Mouse (Mus musculus): ENCODE data around the gene Kirrel. TPM values are rescaled to one million over a fixed set of nuclear protein-coding genes. Genes with fewer than 3 reads are reported as not detected.

Gene Kirrel
- polyA plus RNA-seq, 2 experiments = 0.37 to 0.79 TPM

DNA sequence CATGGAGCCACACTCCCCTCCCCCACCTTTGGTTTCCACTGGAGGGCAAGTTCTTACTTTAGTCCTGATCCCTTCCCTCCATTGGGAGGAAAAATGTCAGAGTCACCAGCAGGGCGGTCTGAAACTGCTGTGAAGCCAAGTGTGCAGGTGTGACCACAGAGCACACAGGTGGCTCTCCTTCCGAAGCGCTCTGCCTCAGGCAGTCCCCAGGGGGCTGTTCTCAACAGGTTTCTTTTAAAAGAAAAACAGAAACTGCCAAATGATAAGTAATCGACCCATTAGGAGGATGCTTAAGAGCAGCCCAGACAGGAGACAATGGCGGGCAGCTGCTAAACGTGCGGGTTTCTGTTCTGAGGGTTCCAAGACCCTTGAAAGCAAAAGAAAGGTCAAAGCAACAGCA is 37.8 kb downstream of the Kirrel start:
- Histone ChIP-seq H3K4me1 (replicated peaks; ENCODE audit: control insufficient read depth in 2 of 2, insufficient read depth in 2 of 2, low read length in 1 of 2) (peaks cover 0 to 2% of the 10 kb centered on the region in 2 experiments; a peak in 1 of 4 replicates), H3K27ac (no peak overlapping the region), H3K9ac (replicated peaks) (no peak overlapping the region), H3K27me3 (ENCODE audit: control insufficient read depth, insufficient read depth, low read length) (no peaks in the 10 kb centered on the region), H3K4me3 (ENCODE audit: insufficient read depth in 1 of 2, low read depth in 2 of 2, low read length in 2 of 2) (no peak overlapping the region), H3K4me2 (ENCODE audit: low read depth) (no peak overlapping the region), H3K9me3 (ENCODE audit: control insufficient read depth, low read length) (no peaks in the 10 kb centered on the region), H3K36me3 (replicated peaks; ENCODE audit: control insufficient read depth, insufficient read depth, low read depth) (no peaks in the 10 kb centered on the region)
- ATAC-seq (ENCODE audit: insufficient read depth) (no peak), DNase-seq (ENCODE audit: low read depth in 3 of 3, low spot score in 3 of 3) (no peak)
- 64% methylated on average over 7 of the region's 7 CpGs for WGBS (ENCODE audit: insufficient replicate concordance)
- no peak for TF ChIP-seq CTCF (IDR thresholded peaks at IDR 0.05; ENCODE audit: low read depth)
- TF ChIP-seq EP300 (IDR thresholded peaks at IDR 0.05; ENCODE audit: low read depth) = no peak

DNA sequence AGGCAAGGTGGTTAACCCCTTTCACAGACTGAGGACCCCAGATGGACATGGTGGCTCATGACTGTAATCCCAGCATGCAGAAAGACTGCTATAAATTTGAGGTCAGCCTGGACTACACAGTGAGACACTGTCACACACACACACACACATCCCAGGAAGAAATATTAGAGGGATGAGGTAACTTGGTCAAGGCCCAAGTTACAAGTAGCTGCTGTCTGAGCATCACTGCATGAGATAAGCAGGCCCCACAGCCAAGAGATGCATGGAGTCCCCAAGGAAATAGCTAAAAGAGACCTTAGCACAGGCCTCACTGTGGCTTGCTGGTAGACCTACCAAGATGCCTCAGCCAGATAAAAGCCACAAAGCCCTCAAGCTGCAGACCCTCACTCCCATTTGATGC is 39.6 kb downstream of the Kirrel start:
- H3K36me3 ChIP-seq (replicated peaks; ENCODE audit: control insufficient read depth, insufficient read depth, low read depth) = no peaks in the 10 kb centered on the region
- no peak overlapping the region for H3K9ac ChIP-seq (replicated peaks)
- H3K4me2 ChIP-seq (ENCODE audit: low read depth) = no peak overlapping the region
- no peak overlapping the region for H3K4me3 ChIP-seq (ENCODE audit: insufficient read depth in 1 of 2, low read depth in 2 of 2, low read length in 2 of 2)
- ATAC-seq (ENCODE audit: insufficient read depth) (no peak), DNase-seq (ENCODE audit: low read depth in 3 of 3, low spot score in 3 of 3) (no peak)
- TF ChIP-seq CTCF (IDR thresholded peaks at IDR 0.05; ENCODE audit: low read depth) (no peak), EP300 (IDR thresholded peaks at IDR 0.05; ENCODE audit: low read depth) (no peak)
- no peaks in the 10 kb centered on the region for H3K27me3 ChIP-seq (ENCODE audit: control insufficient read depth, insufficient read depth, low read length)
- H3K4me1 ChIP-seq (replicated peaks; ENCODE audit: control insufficient read depth in 2 of 2, insufficient read depth in 2 of 2, low read length in 1 of 2) = peaks cover 0 to 7% of the 10 kb centered on the region in 2 experiments; a peak in 1 of 4 replicates
- no peaks in the 10 kb centered on the region for H3K9me3 ChIP-seq (ENCODE audit: control insufficient read depth, low read length)
- no peak overlapping the region for H3K27ac ChIP-seq

DNA sequence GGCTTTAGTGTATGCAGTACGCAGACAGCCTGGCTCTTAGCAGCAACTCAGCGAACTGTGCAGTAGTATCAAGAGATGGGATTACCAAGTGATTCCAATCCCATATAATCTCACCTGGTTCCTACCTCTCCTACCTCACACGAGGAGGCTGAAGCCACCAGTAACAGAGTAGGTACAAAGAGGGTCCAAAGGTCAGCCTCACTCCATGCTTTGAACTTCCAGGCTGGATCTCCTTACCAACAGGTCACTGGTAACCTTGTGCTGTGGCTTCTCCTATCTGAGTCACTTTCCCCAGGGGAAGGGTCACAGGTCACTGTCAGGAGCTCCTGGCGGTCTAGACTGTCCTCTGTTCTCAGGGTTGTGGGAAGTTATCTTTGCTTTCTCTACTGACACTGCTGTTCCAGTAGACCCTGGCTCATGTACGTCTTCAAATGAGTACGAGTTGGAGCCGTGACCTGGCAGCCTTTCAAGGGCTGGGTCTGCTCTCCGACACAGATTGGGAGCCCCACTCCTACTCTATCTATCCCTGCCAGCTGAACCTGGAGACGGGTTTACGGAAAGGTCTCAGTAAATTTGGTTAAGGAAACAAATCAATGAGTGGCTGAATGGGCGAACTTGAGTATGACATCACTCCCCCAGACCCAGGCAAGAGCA is 42.7 kb downstream of the Kirrel start:
- ATAC-seq (ENCODE audit: insufficient read depth) = no peak
- Histone ChIP-seq H3K36me3 (replicated peaks; ENCODE audit: control insufficient read depth, insufficient read depth, low read depth) (no peaks in the 10 kb centered on the region), H3K27ac (no peak overlapping the region), H3K27me3 (ENCODE audit: control insufficient read depth, insufficient read depth, low read length) (no peaks in the 10 kb centered on the region), H3K9ac (replicated peaks) (no peak overlapping the region), H3K9me3 (ENCODE audit: control insufficient read depth, low read length) (no peaks in the 10 kb centered on the region), H3K4me3 (ENCODE audit: insufficient read depth in 1 of 2, low read depth in 2 of 2, low read length in 2 of 2) (no peak overlapping the region), H3K4me1 (replicated peaks; ENCODE audit: control insufficient read depth in 2 of 2, insufficient read depth in 2 of 2, low read length in 1 of 2) (peaks cover 0 to 7% of the 10 kb centered on the region in 2 experiments; a peak in 1 of 4 replicates), H3K4me2 (ENCODE audit: low read depth) (no peak overlapping the region)
- DNase-seq (ENCODE audit: low read depth in 3 of 3, low spot score in 3 of 3) = no peak
- WGBS (ENCODE audit: insufficient replicate concordance) = 43% methylated on average over 11 of the region's 11 CpGs
- TF ChIP-seq EP300 (IDR thresholded peaks at IDR 0.05; ENCODE audit: low read depth) (no peak), CTCF (IDR thresholded peaks at IDR 0.05; ENCODE audit: low read depth) (no peak)

DNA sequence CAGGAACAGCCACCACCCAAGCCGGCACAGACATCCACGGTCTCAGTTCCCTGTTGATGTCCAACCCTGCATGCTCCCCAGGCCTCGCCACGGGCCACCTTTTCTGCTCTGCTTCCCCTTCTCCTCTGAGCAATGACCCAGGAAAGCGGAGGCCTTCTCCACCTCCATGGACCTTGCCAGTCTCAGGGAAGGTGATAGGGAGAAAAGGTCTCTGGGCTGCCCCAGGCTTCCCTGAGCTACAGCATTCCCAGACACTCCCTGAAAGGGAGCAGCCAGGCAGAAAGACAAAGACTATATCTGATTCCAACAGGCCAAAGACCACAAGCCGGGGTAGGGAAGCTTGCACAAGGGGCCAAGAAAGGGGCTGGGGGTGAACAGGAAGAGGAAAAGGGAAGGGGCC is 43.6 kb downstream of the Kirrel start:
- Histone ChIP-seq H3K4me1 (replicated peaks; ENCODE audit: control insufficient read depth in 2 of 2, insufficient read depth in 2 of 2, low read length in 1 of 2) (peaks cover 0 to 7% of the 10 kb centered on the region in 2 experiments; a peak in 1 of 4 replicates), H3K27ac (no peak overlapping the region), H3K27me3 (ENCODE audit: control insufficient read depth, insufficient read depth, low read length) (no peaks in the 10 kb centered on the region), H3K9me3 (ENCODE audit: control insufficient read depth, low read length) (no peaks in the 10 kb centered on the region), H3K36me3 (replicated peaks; ENCODE audit: control insufficient read depth, insufficient read depth, low read depth) (no peaks in the 10 kb centered on the region), H3K9ac (replicated peaks) (no peak overlapping the region), H3K4me2 (ENCODE audit: low read depth) (no peak overlapping the region), H3K4me3 (ENCODE audit: insufficient read depth in 1 of 2, low read depth in 2 of 2, low read length in 2 of 2) (no peak overlapping the region)
- no peak for TF ChIP-seq EP300 (IDR thresholded peaks at IDR 0.05; ENCODE audit: low read depth)
- TF ChIP-seq CTCF (IDR thresholded peaks at IDR 0.05; ENCODE audit: low read depth) = no peak
- ATAC-seq (ENCODE audit: insufficient read depth) (no peak), DNase-seq (ENCODE audit: low read depth in 3 of 3, low spot score in 3 of 3) (no peak)
- WGBS (ENCODE audit: insufficient replicate concordance) = 40% methylated on average over 6 of the region's 6 CpGs

DNA sequence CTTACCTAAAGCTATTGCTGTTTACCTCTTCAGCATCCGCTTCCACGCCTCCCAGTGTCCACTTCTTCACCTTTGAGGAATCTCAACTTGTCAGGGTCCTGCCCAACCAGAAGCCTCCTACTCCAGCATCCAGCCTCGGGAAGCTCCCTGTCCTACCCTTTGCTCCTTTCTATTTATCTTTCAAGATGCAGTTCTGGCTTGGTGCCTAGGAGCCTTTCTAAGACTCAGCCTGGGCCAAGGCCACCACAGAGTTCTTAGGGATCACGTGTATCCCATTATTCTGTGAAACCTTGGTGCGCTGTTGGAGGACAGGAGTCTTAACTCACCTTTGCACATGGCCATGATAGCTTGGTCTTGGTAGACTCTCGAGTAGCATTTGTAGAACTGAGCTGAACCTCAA is 50.8 kb downstream of the Kirrel start:
- no peak for ATAC-seq (ENCODE audit: insufficient read depth)
- H3K27me3 ChIP-seq (ENCODE audit: control insufficient read depth, insufficient read depth, low read length) = no peaks in the 10 kb centered on the region
- H3K4me1 ChIP-seq (replicated peaks; ENCODE audit: control insufficient read depth in 2 of 2, insufficient read depth in 2 of 2, low read length in 1 of 2) = no peaks in the 10 kb centered on the region
- WGBS (ENCODE audit: insufficient replicate concordance) = 73% methylated on average over 6 of the region's 6 CpGs
- no peak overlapping the region for H3K9ac ChIP-seq (replicated peaks)
- DNase-seq (ENCODE audit: low read depth in 3 of 3, low spot score in 3 of 3) = no peak
- no peak for TF ChIP-seq EP300 (IDR thresholded peaks at IDR 0.05; ENCODE audit: low read depth)
- no peak for TF ChIP-seq CTCF (IDR thresholded peaks at IDR 0.05; ENCODE audit: low read depth)
- H3K4me2 ChIP-seq (ENCODE audit: low read depth) = no peak overlapping the region
- H3K9me3 ChIP-seq (ENCODE audit: control insufficient read depth, low read length) = no peaks in the 10 kb centered on the region
- H3K4me3 ChIP-seq (ENCODE audit: insufficient read depth in 1 of 2, low read depth in 2 of 2, low read length in 2 of 2) = no peak overlapping the region
- no peak overlapping the region for H3K27ac ChIP-seq
- no peaks in the 10 kb centered on the region for H3K36me3 ChIP-seq (replicated peaks; ENCODE audit: control insufficient read depth, insufficient read depth, low read depth)
